ENCODE assay signal across 8 mouse cellular contexts in the genomic region with DNA sequence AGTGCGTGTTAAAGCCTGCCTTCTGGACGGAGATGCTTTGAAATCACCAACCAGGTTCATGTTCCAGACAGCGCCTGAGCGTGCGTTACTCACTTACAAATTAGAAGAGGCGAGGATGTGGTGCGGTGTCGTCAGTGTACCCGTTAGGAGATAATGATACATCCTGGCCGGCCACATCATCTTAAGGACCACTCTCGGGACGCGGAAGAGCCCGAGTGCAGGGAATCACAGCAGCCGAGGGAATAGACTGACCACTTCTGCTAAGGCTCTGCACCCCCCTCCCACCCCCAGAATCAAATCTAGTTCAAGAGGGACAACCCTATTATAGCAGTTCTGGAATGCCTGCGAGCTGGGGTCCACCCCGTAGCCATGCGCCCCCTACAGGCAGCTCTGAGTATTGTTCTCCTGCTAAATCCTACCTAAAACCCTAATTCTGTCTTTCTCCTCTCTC.
DNase-seq lines count a peak whose midpoint lies in the region; ATAC-seq and TF ChIP-seq lines count a peak whose summit lies in the region.
"Had no signal": no experiment of that assay in that cellular context is flagged by ENCODE, and none has a peak within 500 bp of the region (broad histone marks: within the 10 kb centered on the region; RNA-seq: fewer than 3 reads in every experiment).

No protein-coding gene starts in this region.

- H3K4me2 ChIP-seq in forebrain, embryonic 15.5 days (replicated peaks) = peak overlapping the region; percentile 59
- H3K4me2 ChIP-seq: stomach, embryonic 15.5 days had no signal

- no peaks in the 10 kb centered on the region for H3K9me3 ChIP-seq in forebrain, embryonic 15.5 days
- H3K9me3 ChIP-seq: stomach, embryonic 15.5 days had no signal

- 4% methylated on average over 18 of the region's 18 CpGs for WGBS in forebrain, embryonic 15.5 days

- peak overlapping the region; percentile 33 for H3K4me3 ChIP-seq in forebrain, embryonic 15.5 days
- peak overlapping the region; percentile 52 for H3K4me3 ChIP-seq in layer of hippocampus, adult 2 months
- H3K4me3 ChIP-seq: stomach, embryonic 15.5 days had no signal

- peaks cover 42% of the 10 kb centered on the region for H3K4me1 ChIP-seq in forebrain, embryonic 15.5 days
- H3K4me1 ChIP-seq: stomach, embryonic 15.5 days had no signal

- H3K27ac ChIP-seq in forebrain, embryonic 15.5 days (replicated peaks) = peak overlapping the region; percentile 54
- H3K27ac ChIP-seq in layer of hippocampus, adult 2 months = peak overlapping the region; percentile 60; the same call in 1 of the 2 replicates
- H3K27ac ChIP-seq: stomach, embryonic 15.5 days had no signal

- peak; percentile 46 for DNase-seq in urinary bladder, postnatal 14 days (ENCODE audit: low spot score)
- DNase-seq in urinary bladder, adult 2 months (ENCODE audit: low spot score) = no peak
- peak; percentile 51 to 67 for DNase-seq in cerebellum, adult 18-20 months
- DNase-seq in layer of hippocampus, adult 2 months (ENCODE audit: low spot score in 2 of 2) = peak; percentile 58 to 81
- peak; percentile 61 for DNase-seq in mesoderm, embryonic 11.5 days (ENCODE audit: low read depth, low spot score)
- peak; percentile 23 to 81 for DNase-seq in spleen, postnatal 4 days (ENCODE audit: low spot score in 2 of 2)

- H3K9ac ChIP-seq in forebrain, embryonic 15.5 days (replicated peaks) = peak overlapping the region; percentile 17; the same call in 1 of the 2 replicates
- H3K9ac ChIP-seq: stomach, embryonic 15.5 days had no signal

- ATAC-seq in forebrain, embryonic 15.5 days (replicated peaks) = peak; percentile 47

- no peaks in the 10 kb centered on the region for H3K36me3 ChIP-seq in forebrain, embryonic 15.5 days
- H3K36me3 ChIP-seq: stomach, embryonic 15.5 days had no signal

- peak; percentile 87 for TF ChIP-seq CTCF in layer of hippocampus, adult 2 months (conservative IDR thresholded peaks at IDR 0.05)

- H3K27me3 ChIP-seq in forebrain, embryonic 15.5 days = no peaks in the 10 kb centered on the region
- H3K27me3 ChIP-seq: stomach, embryonic 15.5 days had no signal
